Mouse (Mus musculus) small intestine, adult 2 months (tissue): ENCODE data around the gene Prr18. TPM values are rescaled to one million over a fixed set of nuclear protein-coding genes. Genes with fewer than 3 reads are reported as not detected.

Experiments
- H3K27ac ChIP-seq: fragments of 200-500 bp; 2 replicates; pipeline ENCODE4 v1.5.1; 2012; ENCODE audit warnings: low read depth, low read length, control low read depth, inconsistent platforms; ENCODE audit not compliant: insufficient read depth
- H3K27me3 ChIP-seq: fragments of 200-500 bp; 2 replicates; pipeline ENCODE4 v1.6.1; 2012; ENCODE audit warnings: mild to moderate bottlenecking, moderate library complexity, low read length, inconsistent platforms; ENCODE audit not compliant: control insufficient read depth, insufficient read depth
- H3K36me3 ChIP-seq: fragments of 200-500 bp; 2 replicates; pipeline ENCODE4 v1.6.1; 2012; ENCODE audit warnings: mild to moderate bottlenecking, low read length, control low read depth, inconsistent platforms; ENCODE audit not compliant: control insufficient read depth, insufficient read depth
- H3K4me1 ChIP-seq: fragments of 200-500 bp; 2 replicates; pipeline ENCODE4 v1.6.1; 2012; ENCODE audit warnings: low read length, inconsistent platforms, mixed read lengths; ENCODE audit not compliant: control insufficient read depth, insufficient read depth, insufficient read length
- H3K4me3 ChIP-seq: fragments of 200-500 bp; 2 replicates; pipeline ENCODE4 v1.5.1; 2012; ENCODE audit warnings: low read depth, mild to moderate bottlenecking, control low read depth, inconsistent platforms, low read length, moderate library complexity
- CTCF ChIP-seq: fragments of 200-500 bp; IDR thresholded peaks from 2 replicates; pipeline ENCODE4 v1.5.1; 2012; ENCODE audit warnings: low read depth, mild to moderate bottlenecking, control low read depth, inconsistent platforms, low read length, moderate library complexity, mixed read lengths; ENCODE audit not compliant: insufficient replicate concordance, insufficient read length; ENCODE audit errors: extremely low read depth
- POLR2A ChIP-seq: fragments of 200-500 bp; IDR thresholded peaks from 2 replicates; pipeline ENCODE4 v1.6.1; 2012; ENCODE audit warnings: low read depth, mild to moderate bottlenecking, control low read depth, inconsistent platforms, low read length, moderate library complexity
- WGBS: fragments of 180-500 bp; shearing (Covaris S2); methylation state at CpG from one replicate; pipeline ENCODE4 v1.1.7; 2018; 5-methylcytosine and 5-hydroxymethylcytosine counted together
- polyA plus RNA-seq: library from polyadenylated mRNA; depleted of rRNA; stranded (reverse); fragments of >200 nt; gene quantifications from 2 replicates; pipeline ENCODE4 v1.2.3, GENCODE M21; 2012

Prr18 gene
- polyA plus RNA-seq, 1 experiment = 0.51 TPM

DNA sequence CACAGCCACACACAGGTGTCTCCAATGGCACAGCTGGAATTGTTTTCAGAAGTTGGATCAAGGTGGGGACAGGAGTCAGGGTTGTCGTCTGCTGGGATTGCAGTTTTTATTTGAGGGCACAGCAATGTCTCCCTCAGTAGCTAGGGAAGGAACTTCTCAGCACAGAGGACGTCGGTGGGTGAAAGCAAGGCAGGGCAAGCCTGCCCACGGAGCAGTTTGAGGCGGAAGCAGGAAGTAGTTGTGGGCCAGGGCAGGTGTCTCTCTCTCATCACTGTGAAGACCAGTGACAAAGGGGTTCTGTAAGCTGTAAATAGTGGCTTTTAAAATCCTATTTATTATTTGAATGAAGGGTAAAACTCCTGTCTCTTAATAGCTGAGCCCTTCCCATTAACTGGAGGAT is 5.4 kb downstream of the Prr18 start:
- TF ChIP-seq CTCF = no peak
- no peak for TF ChIP-seq POLR2A
- no peak overlapping the region for H3K27ac ChIP-seq
- no peak overlapping the region for H3K4me3 ChIP-seq
- 8% methylated on average over 5 of the region's 5 CpGs for WGBS
- peaks cover 22% of the 10 kb centered on the region for H3K4me1 ChIP-seq
- peaks cover 20% of the 10 kb centered on the region for H3K27me3 ChIP-seq
- no peaks in the 10 kb centered on the region for H3K36me3 ChIP-seq

DNA sequence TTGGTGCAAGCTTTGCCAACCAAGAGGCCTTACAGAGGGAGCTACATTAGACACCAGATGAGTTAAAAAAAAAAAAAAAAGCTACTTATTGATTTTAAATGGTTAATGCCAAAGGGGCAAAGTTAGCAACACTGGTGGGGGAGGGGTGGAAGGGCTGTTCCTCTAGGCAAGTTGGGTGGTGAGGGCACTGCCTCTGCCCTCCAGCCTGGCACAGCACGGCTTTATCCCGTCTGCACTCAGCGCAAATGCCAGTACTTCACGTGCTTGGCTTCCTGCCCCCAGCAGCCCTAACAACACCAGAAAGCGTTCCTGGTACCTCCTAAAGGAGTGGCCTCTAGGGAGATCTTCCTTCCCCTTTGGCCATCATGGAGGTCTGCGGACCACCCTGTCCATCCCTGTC is 6.2 kb downstream of the Prr18 start:
- Histone ChIP-seq H3K4me1 (peaks cover 22% of the 10 kb centered on the region), H3K36me3 (no peaks in the 10 kb centered on the region), H3K27me3 (peaks cover 20% of the 10 kb centered on the region), H3K4me3 (no peak overlapping the region), H3K27ac (no peak overlapping the region)
- WGBS = 26% methylated on average over 6 of the region's 6 CpGs
- TF ChIP-seq CTCF = no peak
- TF ChIP-seq POLR2A = no peak

DNA sequence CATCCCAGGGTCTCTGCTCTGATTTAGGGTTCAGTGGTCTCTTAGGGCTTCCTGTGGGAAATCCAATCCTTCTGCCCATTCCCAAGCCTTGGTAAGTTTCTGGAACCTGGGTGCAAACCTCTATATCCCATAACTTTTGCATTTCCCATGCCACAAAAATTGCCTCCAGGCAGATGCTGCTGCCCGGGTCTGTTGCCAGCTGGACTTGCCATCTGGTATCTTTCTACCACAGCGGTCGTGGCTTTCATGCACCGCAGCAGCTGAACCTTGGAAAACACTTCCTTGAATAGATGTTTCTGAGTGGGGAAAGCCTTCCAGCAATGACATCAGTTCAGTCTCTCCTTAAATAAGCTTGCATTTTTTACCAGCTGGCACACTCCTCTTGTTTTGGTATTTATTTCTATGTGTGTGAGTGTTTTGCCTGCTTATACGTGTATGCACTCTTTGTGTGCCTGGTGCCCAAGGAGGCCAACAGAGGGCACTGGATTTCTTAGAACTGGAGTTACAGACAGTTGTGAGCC is 10.6 kb downstream of the Prr18 start:
- H3K27ac ChIP-seq = no peak overlapping the region
- no peak for TF ChIP-seq CTCF
- no peaks in the 10 kb centered on the region for H3K36me3 ChIP-seq
- H3K4me1 ChIP-seq = peaks cover 3% of the 10 kb centered on the region; the same call in 1 of the 2 replicates
- H3K4me3 ChIP-seq = no peak overlapping the region
- WGBS = 81% methylated on average over 5 of the region's 5 CpGs
- H3K27me3 ChIP-seq = no peaks in the 10 kb centered on the region

GRCm38 (mm10) chr17:8348941-8349340 is 11.7 kb downstream of the Prr18 start:
- Histone ChIP-seq H3K36me3 (no peaks in the 10 kb centered on the region), H3K27me3 (no peaks in the 10 kb centered on the region), H3K4me1 (no peaks in the 10 kb centered on the region), H3K4me3 (no peak overlapping the region), H3K27ac (no peak overlapping the region)
- no peak for TF ChIP-seq CTCF
- WGBS = 91% methylated on average over 4 of the region's 4 CpGs

DNA sequence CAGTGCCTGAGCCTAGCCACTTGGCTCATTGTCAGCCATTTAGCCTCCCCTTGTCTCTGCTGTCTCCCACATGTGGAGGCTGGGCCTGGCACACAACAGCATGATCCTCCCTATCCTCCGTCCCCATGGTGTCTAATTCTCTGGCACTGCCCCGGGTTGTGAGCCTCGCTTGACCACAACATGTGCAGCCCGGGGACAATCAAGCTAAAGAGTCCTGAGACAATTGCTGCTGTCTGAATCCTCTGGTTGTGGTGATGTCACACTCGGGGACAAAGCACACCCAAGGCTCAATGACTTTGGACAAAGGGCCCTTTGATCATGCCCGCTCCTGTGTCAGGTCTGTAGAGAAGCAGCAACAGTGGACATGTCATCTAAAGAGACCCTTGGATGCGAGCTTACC is 13.8 kb downstream of the Prr18 start:
- Histone ChIP-seq H3K36me3 (no peaks in the 10 kb centered on the region), H3K27me3 (no peaks in the 10 kb centered on the region), H3K27ac (no peak overlapping the region), H3K4me1 (no peaks in the 10 kb centered on the region), H3K4me3 (no peak overlapping the region)
- TF ChIP-seq POLR2A = no peak
- TF ChIP-seq CTCF = no peak
- 85% methylated on average over 7 of the region's 7 CpGs for WGBS

GRCm38 (mm10) chr17:8355692-8356091 is 18.4 kb downstream of the Prr18 start, which contains the start of gene T2:
TSS of gene T2 (plus strand) at chr17:8355992.
- no peak for TF ChIP-seq CTCF
- no peak for TF ChIP-seq POLR2A
- no peaks in the 10 kb centered on the region for H3K36me3 ChIP-seq
- H3K4me3 ChIP-seq = no peak within 1 kb of the TSS
- no peak within 1 kb of the TSS for H3K27ac ChIP-seq
- no peaks in the 10 kb centered on the region for H3K4me1 ChIP-seq
- H3K27me3 ChIP-seq = no peaks in the 10 kb centered on the region
- WGBS = 86% methylated on average over 6 of the region's 6 CpGs

GRCm38 (mm10) chr17:8357498-8357897 is 20.2 kb downstream of the Prr18 start:
- TF ChIP-seq POLR2A = no peak
- no peak for TF ChIP-seq CTCF
- WGBS = 55% methylated on average over 6 of the region's 6 CpGs

More at GRCm38 (mm10) chr17:8357498-8357897, 20.2 kb downstream of the Prr18 start:
- H3K27me3 ChIP-seq = 0 out of 2 replicates have a peak, but pooled peaks cover 4% of the 10 kb centered on the region
- no peak overlapping the region for H3K27ac ChIP-seq
- no peaks in the 10 kb centered on the region for H3K36me3 ChIP-seq
- H3K4me3 ChIP-seq = no peak overlapping the region
- no peaks in the 10 kb centered on the region for H3K4me1 ChIP-seq
